Comparison of ENCODE assay signal across 7 mouse cellular contexts in the genomic region with DNA sequence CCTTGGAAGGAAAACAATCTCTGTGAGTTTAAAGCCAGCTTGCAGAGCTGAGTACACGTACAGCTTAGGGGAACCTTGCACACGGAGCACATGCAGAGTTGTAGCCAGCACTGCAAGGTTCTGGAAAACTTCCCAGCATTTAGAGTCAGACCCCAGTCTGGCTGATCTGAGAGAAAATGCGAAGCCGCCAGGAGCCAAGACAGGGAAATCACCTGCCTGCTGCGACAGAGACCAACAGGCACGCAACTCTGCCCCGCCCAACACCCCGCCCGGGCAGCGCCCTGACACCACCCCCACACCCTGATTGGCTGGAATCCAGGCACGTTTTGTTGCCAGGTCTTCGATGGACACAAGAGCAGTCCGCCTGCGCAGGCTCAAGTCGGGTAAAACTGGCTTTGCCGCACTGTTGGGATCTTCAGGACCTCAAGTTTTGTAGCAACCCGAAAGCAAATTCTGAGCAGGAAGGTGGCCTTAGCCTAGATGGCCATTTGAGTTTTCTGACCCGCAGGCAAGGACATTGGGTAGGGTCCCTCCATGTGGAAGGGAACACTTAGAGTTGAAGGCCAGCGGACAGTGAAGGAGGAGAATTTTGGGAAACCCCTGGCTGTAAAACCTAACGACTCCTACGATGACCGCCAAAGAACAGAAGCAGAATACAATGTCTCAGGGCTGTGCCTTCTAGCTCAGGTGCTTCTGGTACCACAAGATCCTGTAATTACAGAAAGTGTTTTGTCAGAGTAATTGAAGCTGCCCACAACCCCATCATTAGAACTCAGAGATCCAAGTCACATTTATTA. TPM values are rescaled to one million over a fixed set of nuclear protein-coding genes. Genes with fewer than 3 reads are reported as not detected.
DNase-seq lines count a peak whose midpoint lies in the region; ATAC-seq and TF ChIP-seq lines count a peak whose summit lies in the region.

No protein-coding gene starts in this region.

- peak overlapping the region; percentile 50 for H3K9ac ChIP-seq in embryonic facial prominence, embryonic 12.5 days
- H3K9ac ChIP-seq in intestine, postnatal 0 days (ENCODE audit: low read depth, low read length): peak overlapping the region; percentile 40
- peak overlapping the region; percentile 13 for H3K9ac ChIP-seq in midbrain, embryonic 11.5 days (ENCODE audit: low read length)

- ATAC-seq in embryonic facial prominence, embryonic 12.5 days (ENCODE audit: insufficient number of reproducible peaks, insufficient read depth, low FRiP score, low TSS enrichment): peak; percentile 65
- peak; percentile 82 for ATAC-seq in intestine, postnatal 0 days
- peak; percentile 90 for ATAC-seq in midbrain, embryonic 11.5 days (ENCODE audit: low FRiP score)

- 0 out of 2 replicates have a peak, but pooled peaks cover 10% of the 10 kb centered on the region for H3K4me1 ChIP-seq in embryonic facial prominence, embryonic 12.5 days
- peaks cover 6% of the 10 kb centered on the region for H3K4me1 ChIP-seq in intestine, postnatal 0 days (replicated peaks; ENCODE audit: control insufficient read depth, insufficient read depth, low read length)
- H3K4me1 ChIP-seq in limb, embryonic 10.5 days: peaks cover 21% of the 10 kb centered on the region
- H3K4me1 ChIP-seq in midbrain, embryonic 11.5 days (ENCODE audit: control insufficient read depth, insufficient read depth, low read length): no peaks in the 10 kb centered on the region

- no peak for TF ChIP-seq CTCF in intestine, postnatal 0 days (IDR thresholded peaks at IDR 0.05; ENCODE audit: low read depth)

- H3K9me3 ChIP-seq in embryonic facial prominence, embryonic 12.5 days: no peaks in the 10 kb centered on the region
- no peaks in the 10 kb centered on the region for H3K9me3 ChIP-seq in intestine, postnatal 0 days (ENCODE audit: control insufficient read depth)
- H3K9me3 ChIP-seq in limb, embryonic 10.5 days (replicated peaks): no peaks in the 10 kb centered on the region
- H3K9me3 ChIP-seq in midbrain, embryonic 11.5 days (ENCODE audit: control insufficient read depth, low read length): no peaks in the 10 kb centered on the region

- peak overlapping the region; percentile 90 for H3K4me2 ChIP-seq in embryonic facial prominence, embryonic 12.5 days (replicated peaks)
- peak overlapping the region; percentile 70 for H3K4me2 ChIP-seq in intestine, postnatal 0 days (replicated peaks; ENCODE audit: low read depth)
- H3K4me2 ChIP-seq in midbrain, embryonic 11.5 days: peak overlapping the region; percentile 84

- 1% methylated on average over 22 of the region's 22 CpGs for WGBS in embryonic facial prominence, embryonic 12.5 days
- WGBS in intestine, postnatal 0 days: 1% methylated on average over 22 of the region's 22 CpGs
- WGBS in limb, embryonic 10.5 days: 1% methylated on average over 22 of the region's 22 CpGs
- under 1% methylated on average over 22 of the region's 22 CpGs for WGBS in midbrain, embryonic 11.5 days

- DNase-seq in adrenal gland, postnatal 36 days: peak; percentile 91 to 93
- DNase-seq in heart, adult 11 months: peak; percentile 98
- peak; percentile 86 for DNase-seq in limb, embryonic 10.5 days (ENCODE audit: low spot score)
- DNase-seq in midbrain, embryonic 11.5 days (ENCODE audit: low spot score, missing footprints): peak; percentile 97
- DNase-seq in skeletal muscle tissue, adult 2 months (ENCODE audit: low read depth, low spot score): peak; percentile 69

- peak overlapping the region; percentile 63 for H3K27ac ChIP-seq in embryonic facial prominence, embryonic 12.5 days
- H3K27ac ChIP-seq in intestine, postnatal 0 days (ENCODE audit: low read depth, low read length): 0 out of 2 replicates have a peak overlapping the region, but pooled peaks have one; percentile 35
- peak overlapping the region; percentile 71 for H3K27ac ChIP-seq in limb, embryonic 10.5 days
- no peak overlapping the region for H3K27ac ChIP-seq in midbrain, embryonic 11.5 days (ENCODE audit: low read depth, low read length)

- no peaks in the 10 kb centered on the region for H3K36me3 ChIP-seq in embryonic facial prominence, embryonic 12.5 days
- no peaks in the 10 kb centered on the region for H3K36me3 ChIP-seq in intestine, postnatal 0 days (ENCODE audit: control insufficient read depth, insufficient read depth)
- H3K36me3 ChIP-seq in limb, embryonic 10.5 days: no peaks in the 10 kb centered on the region
- H3K36me3 ChIP-seq in midbrain, embryonic 11.5 days (ENCODE audit: control insufficient read depth, insufficient read depth, low read length): no peaks in the 10 kb centered on the region

- peak overlapping the region; percentile 39 for H3K4me3 ChIP-seq in embryonic facial prominence, embryonic 12.5 days
- peak overlapping the region; percentile 27 for H3K4me3 ChIP-seq in intestine, postnatal 0 days (ENCODE audit: low read depth, low read length)
- peak overlapping the region; percentile 48 for H3K4me3 ChIP-seq in limb, embryonic 10.5 days
- peak overlapping the region; percentile 31 for H3K4me3 ChIP-seq in midbrain, embryonic 11.5 days (ENCODE audit: low read depth, low read length)

- H3K27me3 ChIP-seq in embryonic facial prominence, embryonic 12.5 days: 0 out of 2 replicates have a peak, but pooled peaks cover 2% of the 10 kb centered on the region
- H3K27me3 ChIP-seq in intestine, postnatal 0 days (replicated peaks; ENCODE audit: control insufficient read depth, insufficient read depth, low read length): no peaks in the 10 kb centered on the region
- peaks cover 18% of the 10 kb centered on the region; the same call in 1 of the 2 replicates for H3K27me3 ChIP-seq in limb, embryonic 10.5 days (ENCODE audit: low read depth, poor library complexity, severe bottlenecking)
- H3K27me3 ChIP-seq in midbrain, embryonic 11.5 days (ENCODE audit: control insufficient read depth, insufficient read depth, low read length): no peaks in the 10 kb centered on the region; the same call in 1 of the 2 replicates

RNA-seq across cellular contexts. Expression of a gene that starts 19.1 kb away (rescaled TPM):
- not detected for total RNA-seq in adrenal gland, postnatal 36 days (2021)
- polyA plus RNA-seq in embryonic facial prominence, embryonic 12.5 days (2016; fragmentation: Nextera tagmentation; extraction: Ambion mirVana): 0.64 and 0.80 TPM in 2 replicates
- polyA plus RNA-seq in intestine, postnatal 0 days (2015; fragmentation: Nextera tagmentation; extraction: Ambion mirVana): not detected in 2 replicates
- 0.14 and 0.18 TPM in 2 replicates for polyA plus RNA-seq in limb, embryonic 10.5 days (2016; fragmentation: Nextera tagmentation; extraction: Ambion mirVana)
- polyA plus RNA-seq in midbrain, embryonic 11.5 days (2014; fragmentation: Nextera tagmentation; extraction: Ambion mirVana): 0.07 and 0.21 TPM in 2 replicates

RNA-seq across cellular contexts. Expression of a gene that starts 50.4 kb away (rescaled TPM):
- total RNA-seq in adrenal gland, postnatal 36 days (2021): not detected
- polyA plus RNA-seq in embryonic facial prominence, embryonic 12.5 days (2016; fragmentation: Nextera tagmentation; extraction: Ambion mirVana): not detected in 2 replicates
- polyA plus RNA-seq in intestine, postnatal 0 days (2015; fragmentation: Nextera tagmentation; extraction: Ambion mirVana): not detected in 2 replicates
- polyA plus RNA-seq in limb, embryonic 10.5 days (2016; fragmentation: Nextera tagmentation; extraction: Ambion mirVana): not detected in 2 replicates
- not detected in 2 replicates for polyA plus RNA-seq in midbrain, embryonic 11.5 days (2014; fragmentation: Nextera tagmentation; extraction: Ambion mirVana)

RNA-seq across cellular contexts. Expression of a gene that starts 59.0 kb away (rescaled TPM):
- total RNA-seq in adrenal gland, postnatal 36 days (2021): 10 to 100 TPM; 34.6 to 59.6 TPM
- 76.5 and 76.6 TPM in 2 replicates for polyA plus RNA-seq in embryonic facial prominence, embryonic 12.5 days (2016; fragmentation: Nextera tagmentation; extraction: Ambion mirVana)
- polyA plus RNA-seq in intestine, postnatal 0 days (2015; fragmentation: Nextera tagmentation; extraction: Ambion mirVana): 18.4 and 18.5 TPM in 2 replicates
- polyA plus RNA-seq in limb, embryonic 10.5 days (2016; fragmentation: Nextera tagmentation; extraction: Ambion mirVana): 100 and 121 TPM in 2 replicates
- polyA plus RNA-seq in midbrain, embryonic 11.5 days (2014; fragmentation: Nextera tagmentation; extraction: Ambion mirVana): 62.9 and 63.9 TPM in 2 replicates
